Mouse (Mus musculus): ENCODE measurements around the gene Cd44.

DNA sequence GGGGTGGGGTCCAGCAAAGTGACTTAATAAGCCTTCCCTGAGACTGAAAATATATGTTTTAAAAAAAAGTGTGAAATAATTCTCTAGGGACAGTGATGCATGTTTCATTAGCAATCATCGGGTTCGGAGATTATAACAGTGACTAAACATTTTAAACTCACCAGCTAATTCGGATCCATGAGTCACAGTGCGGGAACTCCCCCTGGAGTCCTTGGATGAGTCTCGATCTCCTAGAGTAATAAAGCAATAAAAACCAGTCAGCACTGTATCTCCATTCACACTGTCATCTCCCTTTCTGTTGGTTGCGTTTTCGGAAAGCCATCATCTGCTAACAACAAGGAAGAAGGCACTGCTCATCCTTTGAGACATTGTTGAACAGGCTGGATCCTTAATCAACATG is 73.1 kb downstream of the Cd44 start:
- TF ChIP-seq CTCF (IDR thresholded peaks at IDR 0.05; ENCODE audit: control insufficient read depth, insufficient read depth, insufficient replicate concordance, low read depth, low read length) = no peak
- no peak for TF ChIP-seq POLR2A (IDR thresholded peaks at IDR 0.05; ENCODE audit: control insufficient read depth, low read depth, low read length)
